Mouse (Mus musculus) midbrain, embryonic 12.5 days (tissue): ENCODE results near the gene Agap1. TPM values are rescaled to one million over a fixed set of nuclear protein-coding genes. Genes with fewer than 3 reads are reported as not detected.

Source experiments
- ATAC-seq: fragments of 200-750 bp; cut with Nextera tagmentation; 2 replicates; pipeline ENCODE4 v1.8.0; 2017; ENCODE audit warnings: low read depth, moderate TSS enrichment, moderate library complexity; ENCODE audit not compliant: low FRiP score
- H3K27ac ChIP-seq: fragments of 300-500 bp; sonication (generic); replicated peaks from 2 replicates; pipeline ENCODE4 v1.5.1; 2016; ENCODE audit warnings: mild to moderate bottlenecking
- H3K27me3 ChIP-seq: fragments of 300-500 bp; sonication (generic); 2 replicates; pipeline ENCODE4 v1.6.1; 2016; ENCODE audit warnings: mild to moderate bottlenecking
- H3K36me3 ChIP-seq: fragments of 300-500 bp; sonication (generic); 2 replicates; pipeline ENCODE4 v1.6.1; 2016
- H3K4me1 ChIP-seq: fragments of 300-500 bp; sonication (generic); 2 replicates; pipeline ENCODE4 v1.6.1; 2016
- H3K4me2 ChIP-seq: fragments of 300-500 bp; sonication (generic); replicated peaks from 2 replicates; pipeline ENCODE4 v1.6.1; 2016; ENCODE audit warnings: mild to moderate bottlenecking, moderate library complexity
- H3K4me3 ChIP-seq: fragments of 300-500 bp; sonication (generic); 2 replicates; pipeline ENCODE4 v1.5.1; 2016; ENCODE audit warnings: mild to moderate bottlenecking
- H3K9ac ChIP-seq: fragments of 300-500 bp; sonication (generic); replicated peaks from 2 replicates; pipeline ENCODE4 v1.6.1; 2016; ENCODE audit warnings: mild to moderate bottlenecking, moderate library complexity
- H3K9me3 ChIP-seq: fragments of 300-500 bp; sonication (generic); 2 replicates; pipeline ENCODE4 v1.6.1; 2016; ENCODE audit warnings: mild to moderate bottlenecking
- WGBS: fragments of 180-500 bp; shearing (Covaris S2); methylation state at CpG from one replicate; pipeline ENCODE4 v1.1.7; 2016; 5-methylcytosine and 5-hydroxymethylcytosine counted together
- polyA plus RNA-seq: library from polyadenylated mRNA; unstranded; fragments of >200 nt; fragmentation: Nextera tagmentation; extraction: Ambion mirVana; gene quantifications from 2 replicates; pipeline ENCODE4 v1.2.1, GENCODE M21; 2016

Gene Agap1
- polyA plus RNA-seq, 1 experiment from 2014 or later: 61.9 TPM

- Histone ChIP-seq H3K9ac (no peak overlapping the region), H3K4me3 (no peak overlapping the region), H3K27ac (no peak overlapping the region), H3K4me1 (peaks cover 24% of the 10 kb centered on the region), H3K27me3 (peaks cover 3% of the 10 kb centered on the region; the same call in 1 of the 2 replicates), H3K9me3 (no peaks in the 10 kb centered on the region), H3K4me2 (no peak overlapping the region), H3K36me3 (peaks cover 12% of the 10 kb centered on the region)
- ATAC-seq: no peak
- 72% methylated on average over 4 of the region's 4 CpGs for whole genome bisulfite sequencing
Measured at GRCm38 (mm10) chr1:89769641-89770040, 315.0 kb downstream of the Agap1 start.

- H3K36me3 ChIP-seq: peaks cover 12% of the 10 kb centered on the region
- H3K4me3 ChIP-seq: no peak overlapping the region
- peaks cover 24% of the 10 kb centered on the region for H3K4me1 ChIP-seq
- H3K4me2 ChIP-seq: no peak overlapping the region
- no peaks in the 10 kb centered on the region for H3K9me3 ChIP-seq
- WGBS: 70% methylated on average over 1 of the region's 1 CpGs
- H3K9ac ChIP-seq: no peak overlapping the region
- H3K27me3 ChIP-seq: peaks cover 3% of the 10 kb centered on the region; the same call in 1 of the 2 replicates
- ATAC-seq: no peak
- H3K27ac ChIP-seq: no peak overlapping the region
Measured at GRCm38 (mm10) chr1:89770298-89770697, 315.7 kb downstream of the Agap1 start.

DNA sequence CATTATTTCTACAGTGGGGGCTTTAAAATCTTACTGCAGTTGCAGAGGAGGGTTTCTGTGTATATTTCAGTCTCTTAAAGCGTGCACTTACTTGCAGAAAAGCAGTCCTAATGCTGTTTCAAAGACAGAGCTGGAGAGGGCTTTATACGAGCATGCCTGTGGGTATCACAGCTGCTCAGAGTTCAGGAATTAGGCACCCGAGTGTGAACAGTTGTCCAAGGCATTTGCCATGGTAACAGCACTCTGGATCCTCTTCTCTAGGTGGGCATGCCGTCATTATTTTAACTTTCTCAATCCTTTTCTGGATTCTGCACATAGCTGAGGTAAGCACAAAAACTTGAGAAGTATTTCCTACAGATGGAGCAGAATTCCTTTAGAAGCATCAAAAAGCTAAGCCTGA is 321.1 kb downstream of the Agap1 start:
- no peak overlapping the region for H3K9ac ChIP-seq
- no peak overlapping the region for H3K4me2 ChIP-seq
- H3K4me1 ChIP-seq: 0 out of 2 replicates have a peak, but pooled peaks cover 2% of the 10 kb centered on the region
- no peak overlapping the region for H3K27ac ChIP-seq
- H3K4me3 ChIP-seq: no peak overlapping the region
- peaks cover 20% of the 10 kb centered on the region for H3K36me3 ChIP-seq
- H3K9me3 ChIP-seq: no peaks in the 10 kb centered on the region
- 35% methylated on average over 4 of the region's 4 CpGs for WGBS
- H3K27me3 ChIP-seq: no peaks in the 10 kb centered on the region
- ATAC-seq: no peak

DNA sequence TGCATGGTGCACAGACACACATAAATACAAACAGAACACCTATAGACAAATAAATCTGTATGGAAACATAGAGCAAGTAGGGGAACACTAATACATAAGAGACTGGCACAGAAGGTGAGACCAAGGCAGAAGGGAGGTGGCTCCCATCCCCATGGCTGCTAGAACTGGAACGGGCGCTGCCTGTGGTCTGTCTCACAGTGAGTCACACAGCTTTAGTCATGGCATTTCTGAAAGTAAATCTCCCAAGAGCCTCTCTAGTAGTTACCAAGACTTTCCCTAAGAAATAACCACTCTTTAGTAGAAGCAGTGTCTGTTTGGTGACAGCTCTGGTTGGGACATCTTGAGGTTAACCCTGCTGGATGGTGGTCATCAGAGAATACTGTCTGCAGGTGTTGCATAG is 326.1 kb downstream of the Agap1 start:
- no peaks in the 10 kb centered on the region for H3K9me3 ChIP-seq
- peaks cover 27% of the 10 kb centered on the region for H3K4me1 ChIP-seq
- no peak overlapping the region for H3K27ac ChIP-seq
- H3K9ac ChIP-seq: no peak overlapping the region
- 0 out of 2 replicates have a peak, but pooled peaks cover 14% of the 10 kb centered on the region for H3K36me3 ChIP-seq
- H3K4me2 ChIP-seq: no peak overlapping the region
- H3K27me3 ChIP-seq: 0 out of 2 replicates have a peak, but pooled peaks cover 8% of the 10 kb centered on the region
- H3K4me3 ChIP-seq: no peak overlapping the region
- WGBS: 91% methylated on average over 2 of the region's 2 CpGs
- ATAC-seq: no peak

- ATAC-seq: no peak
- peaks cover 8% of the 10 kb centered on the region; the same call in 1 of the 2 replicates for H3K27me3 ChIP-seq
- WGBS: 69% methylated on average over 8 of the region's 8 CpGs
- H3K27ac ChIP-seq: no peak overlapping the region
- 0 out of 2 replicates have a peak, but pooled peaks cover 13% of the 10 kb centered on the region for H3K36me3 ChIP-seq
- no peak overlapping the region for H3K4me3 ChIP-seq
- H3K9me3 ChIP-seq: no peaks in the 10 kb centered on the region
- peaks cover 36% of the 10 kb centered on the region for H3K4me1 ChIP-seq
- H3K4me2 ChIP-seq: no peak overlapping the region
- H3K9ac ChIP-seq: no peak overlapping the region
Measured at GRCm38 (mm10) chr1:89781861-89782260, 327.3 kb downstream of the Agap1 start.

GRCm38 (mm10) chr1:89786793-89787192 is 332.2 kb downstream of the Agap1 start:
- H3K9me3 ChIP-seq: no peaks in the 10 kb centered on the region
- no peak for ATAC-seq
- peaks cover 23% of the 10 kb centered on the region for H3K36me3 ChIP-seq
- no peak overlapping the region for H3K27ac ChIP-seq
- peaks cover 8% of the 10 kb centered on the region; the same call in 1 of the 2 replicates for H3K27me3 ChIP-seq
- 88% methylated on average over 6 of the region's 6 CpGs for WGBS
- no peak overlapping the region for H3K4me3 ChIP-seq
- H3K4me1 ChIP-seq: peaks cover 32% of the 10 kb centered on the region
- no peak overlapping the region for H3K9ac ChIP-seq
- no peak overlapping the region for H3K4me2 ChIP-seq

GRCm38 (mm10) chr1:89798724-89799123 is 344.1 kb downstream of the Agap1 start:
- no peak for ATAC-seq
- H3K4me2 ChIP-seq: no peak overlapping the region
- no peaks in the 10 kb centered on the region for H3K27me3 ChIP-seq
- no peaks in the 10 kb centered on the region for H3K9me3 ChIP-seq
- peaks cover 28% of the 10 kb centered on the region; the same call in 1 of the 2 replicates for H3K36me3 ChIP-seq
- 71% methylated on average over 14 of the region's 14 CpGs for WGBS
- no peak overlapping the region for H3K4me3 ChIP-seq
- H3K27ac ChIP-seq: peak overlapping the region; percentile 39; the same call in 1 of the 2 replicates
- no peak overlapping the region for H3K9ac ChIP-seq
- H3K4me1 ChIP-seq: peaks cover 11% of the 10 kb centered on the region

DNA sequence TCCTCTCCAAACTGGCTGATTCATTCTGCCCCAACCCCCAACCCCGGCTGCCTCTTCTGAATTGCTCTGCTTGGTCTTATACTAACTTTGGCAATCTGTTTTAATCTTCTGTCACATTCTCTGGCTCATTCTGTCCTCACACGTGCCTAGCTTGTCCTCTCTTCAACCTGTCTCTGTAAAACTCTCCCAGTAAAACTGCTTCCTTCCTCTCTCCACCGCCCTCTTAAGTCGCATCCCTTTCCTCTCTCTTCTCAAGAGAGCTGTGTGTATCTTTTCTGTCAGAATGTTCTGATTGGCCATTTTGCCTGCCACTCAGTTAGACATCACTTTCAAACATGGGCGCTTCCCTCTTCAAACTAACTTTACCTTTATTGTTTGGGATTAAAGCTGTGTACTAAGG is 346.9 kb downstream of the Agap1 start:
- WGBS: 75% methylated on average over 5 of the region's 5 CpGs

DNA sequence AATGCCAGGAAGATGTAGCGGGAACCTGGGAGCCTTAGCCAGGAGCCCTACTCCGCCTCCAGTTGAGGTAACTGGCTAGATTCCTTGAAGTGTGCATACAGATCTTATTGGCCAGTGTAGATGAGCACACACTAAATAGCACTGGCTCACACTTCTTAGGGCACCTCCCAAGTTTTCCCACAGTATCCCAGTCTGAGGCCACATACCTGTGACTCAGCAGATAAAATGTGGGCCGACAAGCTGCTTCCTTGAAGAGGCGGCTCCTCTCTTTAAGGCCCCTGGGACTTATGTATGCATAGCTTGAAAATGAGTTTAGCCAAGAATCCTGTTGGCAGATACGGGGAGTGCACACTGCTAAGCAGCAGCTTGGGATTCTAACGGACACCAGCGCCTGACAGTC is 350.4 kb downstream of the Agap1 start:
- 89% methylated on average over 7 of the region's 7 CpGs for WGBS
- no peaks in the 10 kb centered on the region for H3K4me1 ChIP-seq

More for the DNA sequence above, 346.9 kb downstream of the Agap1 start:
- ATAC-seq: no peak
- H3K27me3 ChIP-seq: no peaks in the 10 kb centered on the region
- H3K4me1 ChIP-seq: peaks cover 11% of the 10 kb centered on the region
- H3K9ac ChIP-seq: no peak overlapping the region
- H3K4me3 ChIP-seq: no peak overlapping the region
- H3K4me2 ChIP-seq: no peak overlapping the region
- no peaks in the 10 kb centered on the region for H3K9me3 ChIP-seq
- H3K27ac ChIP-seq: no peak overlapping the region
- peaks cover 19% of the 10 kb centered on the region; the same call in 1 of the 2 replicates for H3K36me3 ChIP-seq

GRCm38 (mm10) chr1:89812816-89813215 is 358.2 kb downstream of the Agap1 start:
- Histone ChIP-seq H3K9ac (no peak overlapping the region), H3K27me3 (no peaks in the 10 kb centered on the region), H3K27ac (no peak overlapping the region), H3K4me1 (peaks cover 9% of the 10 kb centered on the region), H3K36me3 (no peaks in the 10 kb centered on the region), H3K4me3 (no peak overlapping the region), H3K4me2 (no peak overlapping the region), H3K9me3 (no peaks in the 10 kb centered on the region)
- WGBS: 94% methylated on average over 8 of the region's 8 CpGs
- no peak for ATAC-seq

More for the DNA sequence above, 350.4 kb downstream of the Agap1 start:
- Histone ChIP-seq H3K4me3 (no peak overlapping the region), H3K36me3 (peaks cover 12% of the 10 kb centered on the region; the same call in 1 of the 2 replicates), H3K27me3 (no peaks in the 10 kb centered on the region), H3K4me2 (no peak overlapping the region), H3K9ac (no peak overlapping the region), H3K9me3 (no peaks in the 10 kb centered on the region), H3K27ac (no peak overlapping the region)
- ATAC-seq: no peak

- WGBS: 51% methylated on average over 14 of the region's 14 CpGs
- Histone ChIP-seq H3K27me3 (no peaks in the 10 kb centered on the region), H3K9ac (no peak overlapping the region), H3K9me3 (no peaks in the 10 kb centered on the region), H3K27ac (peak overlapping the region; percentile 20; the same call in 1 of the 2 replicates), H3K4me2 (no peak overlapping the region), H3K4me1 (peaks cover 15% of the 10 kb centered on the region), H3K4me3 (no peak overlapping the region), H3K36me3 (no peaks in the 10 kb centered on the region)
- ATAC-seq: 0 out of 2 replicates have a peak, but pooled peaks have one; percentile 16
Measured at GRCm38 (mm10) chr1:89816487-89817206, 362.0 kb downstream of the Agap1 start.

GRCm38 (mm10) chr1:89821822-89822221 is 367.2 kb downstream of the Agap1 start:
- H3K9ac ChIP-seq: no peak overlapping the region
- ATAC-seq: no peak
- 90% methylated on average over 4 of the region's 4 CpGs for WGBS
- no peaks in the 10 kb centered on the region for H3K36me3 ChIP-seq
- no peak overlapping the region for H3K4me2 ChIP-seq
- H3K4me3 ChIP-seq: no peak overlapping the region
- H3K4me1 ChIP-seq: peaks cover 19% of the 10 kb centered on the region
- peaks cover 12% of the 10 kb centered on the region; the same call in 1 of the 2 replicates for H3K27me3 ChIP-seq
- H3K27ac ChIP-seq: no peak overlapping the region
- H3K9me3 ChIP-seq: no peaks in the 10 kb centered on the region
